Mouse (Mus musculus): ENCODE results near the gene Nfia.

GRCm38 (mm10) chr4:97917568-97917967 is 145.0 kb downstream of the Nfia start:
- TF ChIP-seq CTCF (IDR thresholded peaks at IDR 0.05; ENCODE audit: insufficient read depth, low read depth, low read length) (no peak), POLR2A (IDR thresholded peaks at IDR 0.05; ENCODE audit: insufficient read depth, low read depth, low read length) (no peak)
